Mouse (Mus musculus): ENCODE results near the gene Gpr19.

DNA sequence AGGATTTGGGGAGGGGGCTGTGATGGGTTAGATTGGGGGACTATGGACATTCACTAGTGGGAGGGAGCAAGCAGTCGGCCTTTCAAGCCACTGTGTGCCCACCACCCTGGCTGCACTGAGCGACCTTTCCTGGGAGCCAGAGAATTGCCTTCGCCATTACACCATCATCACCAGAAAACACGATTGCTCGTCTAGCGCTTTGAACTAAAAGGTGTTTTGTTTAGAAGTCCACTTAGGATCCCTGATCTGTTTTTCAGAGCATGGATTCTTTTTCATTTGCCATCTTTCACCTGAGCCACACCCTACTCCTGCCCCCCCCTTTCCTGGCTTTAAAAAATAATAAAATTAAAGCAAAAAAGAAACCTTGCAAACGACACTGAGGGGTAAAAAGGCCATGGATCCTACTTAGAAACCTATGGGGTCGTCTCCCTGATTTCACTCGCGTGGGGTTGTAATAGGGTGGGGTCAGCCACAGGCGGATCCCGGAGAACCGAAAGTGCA, 29.3 kb upstream of the Gpr19 start:
- TF ChIP-seq CTCF (IDR thresholded peaks at IDR 0.05; ENCODE audit: extremely low read depth, insufficient read depth, low read length) (no peak), POLR2A (IDR thresholded peaks at IDR 0.05; ENCODE audit: extremely low read depth, insufficient read depth, low read length) (no peak)

Measured in cortical plate, adult 2 months (tissue).